Mouse (Mus musculus) megakaryocyte progenitor cell, adult 5-6 weeks (primary cell): ENCODE measurements at regions not wholly inside any gene's neighbourhood (a gene's known extent, or its start where the extent isn't known, plus 50 kb on each side); places are given as distances from the start of the nearest gene placed in this dataset.

Experiments
- ATAC-seq: replicated peaks from 2 replicates; pipeline ENCODE4 v1.8.0; 2016; ENCODE audit warnings: mild to moderate bottlenecking, moderate TSS enrichment, inconsistent platforms; ENCODE audit not compliant: poor library complexity

GRCm38 (mm10) chr2:47750997-47751623 lies 1062.8 kb upstream of the Acvr2a start:
- ATAC-seq = no peak

GRCm38 (mm10) chr2:47755716-47756115 lies 1058.2 kb upstream of the Acvr2a start:
- ATAC-seq = no peak

- ATAC-seq = no peak
Measured at GRCm38 (mm10) chr2:47756248-47756647, 1057.7 kb upstream of the Acvr2a start.

- no peak for ATAC-seq
Measured at GRCm38 (mm10) chr2:47775766-47776165, 1038.1 kb upstream of the Acvr2a start.

- ATAC-seq = no peak
Measured at GRCm38 (mm10) chr2:47776965-47777364, 1036.9 kb upstream of the Acvr2a start.

GRCm38 (mm10) chr2:47785848-47786247 lies 1028.1 kb upstream of the Acvr2a start:
- ATAC-seq = peak; percentile 85

GRCm38 (mm10) chr2:47822746-47823271 lies 991.1 kb upstream of the Acvr2a start:
- no peak for ATAC-seq

GRCm38 (mm10) chr2:47832493-47832892 lies 981.4 kb upstream of the Acvr2a start:
- no peak for ATAC-seq

- no peak for ATAC-seq
Measured at GRCm38 (mm10) chr2:47833517-47833916, 980.4 kb upstream of the Acvr2a start.

- no peak for ATAC-seq
Measured at GRCm38 (mm10) chr2:47834055-47834799, 979.7 kb upstream of the Acvr2a start.

- no peak for ATAC-seq
Measured at GRCm38 (mm10) chr2:47857229-47857628, 956.7 kb upstream of the Acvr2a start.

- ATAC-seq = no peak
Measured at GRCm38 (mm10) chr2:47862446-47862845, 951.5 kb upstream of the Acvr2a start.

GRCm38 (mm10) chr2:47878002-47878401 lies 935.9 kb upstream of the Acvr2a start:
- no peak for ATAC-seq

GRCm38 (mm10) chr2:47879071-47879470 lies 934.8 kb upstream of the Acvr2a start:
- ATAC-seq = no peak

GRCm38 (mm10) chr2:47879796-47880195 lies 934.1 kb upstream of the Acvr2a start:
- no peak for ATAC-seq

GRCm38 (mm10) chr2:47888166-47888565 lies 925.7 kb upstream of the Acvr2a start:
- no peak for ATAC-seq

GRCm38 (mm10) chr2:47891366-47891765 lies 922.5 kb upstream of the Acvr2a start:
- no peak for ATAC-seq

- ATAC-seq = no peak
Measured at GRCm38 (mm10) chr2:47892879-47893278, 921.0 kb upstream of the Acvr2a start.

- no peak for ATAC-seq
Measured at GRCm38 (mm10) chr2:47894806-47895205, 919.1 kb upstream of the Acvr2a start.

GRCm38 (mm10) chr2:47914270-47914669 lies 899.6 kb upstream of the Acvr2a start:
- ATAC-seq = no peak

- ATAC-seq = no peak
Measured at GRCm38 (mm10) chr2:47914986-47915485, 898.9 kb upstream of the Acvr2a start.

GRCm38 (mm10) chr2:47922965-47923364 lies 890.9 kb upstream of the Acvr2a start:
- peak; percentile 54 for ATAC-seq
